Mouse (Mus musculus): Measurements from ENCODE around the gene Nat8f5.

GRCm38 (mm10) chr6:85813339-85813738 lies 7.4 kb downstream of the Nat8f5 start:
- no peak for TF ChIP-seq CTCF (IDR thresholded peaks at IDR 0.05; ENCODE audit: insufficient read depth, low read length)
- no peak for TF ChIP-seq POLR2A (IDR thresholded peaks at IDR 0.05; ENCODE audit: borderline replicate concordance, extremely low read depth, low read depth, low read length)
